Mouse (Mus musculus): Measurements from ENCODE around the gene Nap1l4.

DNA sequence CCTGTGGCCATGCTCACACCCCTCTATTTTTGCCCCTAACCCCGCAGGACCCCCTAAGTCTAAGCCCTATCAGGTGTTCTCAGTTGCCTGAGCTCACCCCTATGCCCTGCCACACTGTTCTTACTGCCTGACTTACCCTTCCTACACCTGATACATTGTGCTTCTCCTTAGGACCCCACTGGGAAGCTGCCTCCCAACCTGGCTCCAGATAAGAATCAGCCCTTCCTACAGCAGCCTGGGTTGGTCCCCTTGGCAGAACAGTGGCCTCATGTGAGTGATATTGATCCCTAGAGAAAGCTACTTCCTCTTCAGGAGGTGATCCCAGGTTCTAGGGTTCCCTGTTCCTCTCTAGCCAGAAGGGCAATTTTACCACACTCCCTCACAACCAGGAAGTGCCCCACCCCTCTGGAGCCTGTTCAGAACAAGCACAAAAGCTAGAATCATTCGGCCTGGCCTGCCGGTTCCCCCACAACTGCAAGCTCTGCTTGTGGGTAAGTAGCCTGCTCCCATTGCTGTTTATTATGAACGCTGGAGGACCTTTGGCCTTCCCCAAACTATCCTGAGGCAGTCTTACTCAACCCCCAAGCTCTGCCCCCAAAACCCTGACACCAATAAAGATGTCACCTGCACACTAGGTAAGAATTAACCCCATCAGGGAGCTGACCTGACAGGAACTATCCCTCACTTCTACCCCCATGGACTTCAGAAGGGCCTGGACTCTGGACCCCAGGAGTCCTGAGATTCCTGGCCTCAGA is 75.4 kb downstream of the Nap1l4 start, which contains the start of gene Slc22a18:
- TF ChIP-seq TAL1 (IDR thresholded peaks at IDR 0.05; ENCODE audit: low read length) (no peak), GATA1 (IDR thresholded peaks at IDR 0.05; ENCODE audit: low read length) (no peak)
